Mouse (Mus musculus) CH12.LX (cell line): ENCODE measurements around the gene Dbil5.

ENCODE experiments used
- BHLHE40 ChIP-seq: IDR thresholded peaks from 2 replicates; pipeline ENCODE4 v1.6.1; 2011; ENCODE audit warnings: mild to moderate bottlenecking, low read depth, low read length, improper control_type of control experiment
- CTCF ChIP-seq, 2 experiments: IDR thresholded peaks in 1 of 2; conservative IDR thresholded peaks in 1 of 2; 2 replicates each; pipeline ENCODE4 v1.5.1; 2011 to 2012; ENCODE audit warnings: low read depth in 2 of 2, low read length in 2 of 2, improper control_type of control experiment in 1 of 2, inconsistent platforms in 1 of 2, mild to moderate bottlenecking in 1 of 2, moderate library complexity in 1 of 2
- GABPA ChIP-seq: IDR thresholded peaks from 2 replicates; pipeline ENCODE4 v1.6.1; 2012; ENCODE audit warnings: low read depth, low read length, improper control_type of control experiment, inconsistent platforms; ENCODE audit not compliant: insufficient replicate concordance
- MXI1 ChIP-seq: IDR thresholded peaks from 2 replicates; pipeline ENCODE4 v1.6.1; 2011; ENCODE audit warnings: mild to moderate bottlenecking, low read depth, low read length, improper control_type of control experiment
- NELFE ChIP-seq: IDR thresholded peaks from 2 replicates; pipeline ENCODE4 v1.6.1; 2011; ENCODE audit warnings: low read depth, low read length, improper control_type of control experiment
- PAX5 ChIP-seq: IDR thresholded peaks from 2 replicates; pipeline ENCODE4 v1.6.1; 2012; ENCODE audit warnings: low read length, inconsistent platforms, mixed read lengths
- POLR2A ChIP-seq: IDR thresholded peaks from 2 replicates; pipeline ENCODE4 v1.6.1; 2011; ENCODE audit warnings: low read depth, mild to moderate bottlenecking, improper control_type of control experiment, low read length
- POLR2AphosphoS2 ChIP-seq: IDR thresholded peaks from 2 replicates; pipeline ENCODE4 v1.6.1; 2011; ENCODE audit warnings: low read depth, low read length, improper control_type of control experiment
- UBTF ChIP-seq: IDR thresholded peaks from 2 replicates; pipeline ENCODE4 v1.6.1; 2012; ENCODE audit warnings: low read depth, mild to moderate bottlenecking, inconsistent platforms, low read length, improper control_type of control experiment, moderate library complexity
- ZMIZ1 ChIP-seq: IDR thresholded peaks from 2 replicates; pipeline ENCODE4 v1.6.1; 2012; ENCODE audit warnings: low read depth, mild to moderate bottlenecking, inconsistent platforms, low read length, improper control_type of control experiment

DNA sequence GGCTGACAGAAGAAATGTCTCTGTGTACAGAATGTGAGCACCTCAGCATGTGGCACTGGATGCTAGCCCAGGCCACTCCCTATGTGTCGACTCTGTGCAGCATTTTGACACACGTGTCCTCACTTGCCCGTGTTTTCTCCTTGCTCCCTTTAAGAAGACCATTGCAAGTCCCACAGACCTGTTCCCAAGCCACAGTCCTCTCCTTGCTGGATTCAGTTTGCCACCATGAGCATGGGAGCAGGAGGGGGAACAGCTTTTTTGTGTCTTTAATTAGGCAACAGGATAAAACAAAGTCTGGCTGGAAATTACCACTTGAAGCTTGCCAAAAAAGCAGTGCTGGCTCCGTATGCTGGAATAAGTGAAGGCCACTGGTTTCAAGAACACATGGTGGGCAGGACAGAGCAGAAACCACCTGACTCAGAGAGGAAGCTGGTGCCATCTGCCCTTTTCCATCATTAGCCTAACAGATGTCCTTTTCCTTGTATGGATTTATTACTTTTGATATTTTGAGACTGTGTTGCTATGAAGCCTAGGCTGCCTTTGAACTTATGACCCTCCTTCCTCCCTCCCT is 38.1 kb downstream of the Dbil5 start:
- TF ChIP-seq CTCF (conservative IDR thresholded peaks at IDR 0.05 in 1 of 2, IDR thresholded peaks at IDR 0.05 in 1 of 2; ENCODE audit: low read depth in 2 of 2, low read length in 2 of 2) (no peak), UBTF (no peak), PAX5 (no peak), ZMIZ1 (no peak), MXI1 (no peak), NELFE (no peak), GABPA (no peak), POLR2AphosphoS2 (no peak), POLR2A (no peak), BHLHE40 (no peak)
